Mouse (Mus musculus) E14TG2a.4 (cell line): ENCODE measurements around the gene Ankrd44.
"Not testable (repeated sequence)": the region's sequence is repeated elsewhere in the genome, so short reads cannot be mapped to it uniquely, and the experiment has no call there.

ENCODE experiments used
- H3K27me3 ChIP-seq: 2 replicates; pipeline ENCODE4 v1.6.1; 2014; ENCODE audit warnings: low read length, control low read depth; ENCODE audit not compliant: insufficient read depth
- H3K36me3 ChIP-seq: 2 replicates; pipeline ENCODE4 v1.6.1; 2014; ENCODE audit warnings: low read length, control low read depth; ENCODE audit not compliant: insufficient read depth
- H3K4me1 ChIP-seq: replicated peaks from 2 replicates; pipeline ENCODE4 v1.6.1; 2014; ENCODE audit warnings: low read depth, low read length, control low read depth
- H3K4me3 ChIP-seq: replicated peaks from 2 replicates; pipeline ENCODE4 v1.5.1; 2014; ENCODE audit warnings: mild to moderate bottlenecking, low read length
- H3K9me3 ChIP-seq: 2 replicates; pipeline ENCODE4 v1.6.1; 2014; ENCODE audit warnings: low read length, control low read depth
- CTCF ChIP-seq: conservative IDR thresholded peaks from 2 replicates; pipeline ENCODE4 v1.5.1; 2014; ENCODE audit warnings: low read length
- NANOG ChIP-seq: IDR thresholded peaks from 2 replicates; pipeline ENCODE4 v1.6.1; 2014; ENCODE audit warnings: borderline replicate concordance, low read length, mixed read lengths
- POU5F1 ChIP-seq: IDR thresholded peaks from 2 replicates; pipeline ENCODE4 v1.6.1; 2014; ENCODE audit warnings: low read length, borderline replicate concordance

Gene Ankrd44

DNA sequence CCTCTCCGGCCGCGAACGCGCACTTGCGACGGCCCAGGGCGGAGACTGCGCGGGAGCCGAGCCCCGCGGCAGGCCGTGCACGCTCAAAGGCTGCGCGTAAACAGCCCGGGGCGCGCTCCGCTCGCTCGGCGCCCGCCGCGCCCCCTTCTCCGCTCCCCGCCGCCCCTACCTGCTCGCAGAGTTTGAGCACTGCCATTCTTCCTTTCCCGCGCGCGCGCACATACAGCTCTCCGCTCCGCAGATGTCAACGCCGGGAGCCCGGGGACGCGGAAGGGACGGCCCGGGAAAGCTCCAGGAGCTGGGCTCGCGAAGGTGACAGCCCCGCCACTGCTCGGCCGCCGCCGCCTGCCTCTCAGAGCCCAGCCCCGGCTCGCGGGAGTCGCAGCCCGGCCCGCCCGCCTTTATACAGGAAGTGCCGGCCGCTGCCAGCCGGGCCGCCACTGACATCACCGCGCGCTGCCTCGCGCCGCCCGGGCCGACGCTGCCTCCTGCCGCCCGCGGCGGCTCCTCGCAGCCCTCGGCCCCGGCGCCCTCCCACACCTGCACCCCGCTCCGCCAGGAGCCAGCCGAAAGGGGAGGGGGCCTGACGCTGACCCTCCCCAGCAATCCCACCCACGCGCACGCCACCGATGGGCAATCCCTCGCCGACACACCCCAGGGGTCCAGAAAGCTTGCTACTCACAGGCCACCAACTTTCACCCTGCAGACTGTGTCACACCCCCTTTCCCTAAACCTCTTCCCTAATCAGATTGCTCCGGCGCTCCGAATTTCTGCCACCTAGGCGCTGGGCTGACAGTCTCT is at the start of gene Ankrd44:
Ankrd44 (minus strand) TSS at position 417 of the 801 bp plus-strand sequence.
- no peak for TF ChIP-seq POU5F1
- no peak for TF ChIP-seq CTCF
- no peak for TF ChIP-seq NANOG
- peaks cover 53% of the 10 kb centered on the region for H3K4me1 ChIP-seq
- H3K9me3 ChIP-seq, result no peaks in the 10 kb centered on the region
- peaks cover 56% of the 10 kb centered on the region for H3K27me3 ChIP-seq
- no peaks in the 10 kb centered on the region for H3K36me3 ChIP-seq
- peak within 1 kb of the TSS; percentile 90 for H3K4me3 ChIP-seq

DNA sequence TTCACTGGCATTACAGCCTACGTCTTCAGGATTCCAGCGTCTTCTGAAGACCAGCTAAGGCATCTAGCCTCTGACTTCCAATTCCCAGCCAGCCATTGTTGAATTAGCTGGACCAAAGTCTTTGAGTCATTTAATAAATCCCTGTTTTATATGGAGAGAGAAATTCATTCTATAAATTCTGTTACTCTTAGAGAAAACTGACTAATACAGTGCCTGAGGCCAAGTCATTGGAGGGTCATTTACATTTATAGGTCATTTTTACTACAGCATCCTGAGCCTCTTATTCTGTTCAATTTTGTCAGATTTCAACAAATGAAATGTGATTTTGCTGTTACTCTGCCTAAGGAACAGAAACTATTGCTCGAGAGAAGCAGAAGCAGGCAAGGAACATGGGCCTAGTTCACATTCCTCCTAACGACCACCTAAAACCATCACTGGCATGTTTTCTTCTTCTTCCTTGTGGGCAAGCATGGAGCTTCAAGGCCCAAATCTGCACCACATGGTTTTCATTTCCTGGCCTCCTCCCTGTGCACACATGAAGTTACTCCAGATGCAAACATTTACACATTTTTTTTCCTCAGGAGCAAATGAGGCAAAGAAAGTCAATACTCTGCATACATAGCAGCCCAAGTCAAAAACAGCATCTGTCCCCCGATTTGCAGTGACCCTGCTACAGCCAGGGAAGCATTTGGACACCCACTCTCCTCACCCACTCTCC is 45.7 kb upstream of the Ankrd44 start:
- no peak overlapping the region for H3K4me3 ChIP-seq
- H3K36me3 ChIP-seq, result no peaks in the 10 kb centered on the region
- H3K27me3 ChIP-seq, result no peaks in the 10 kb centered on the region
- TF ChIP-seq POU5F1 (no peak), CTCF (no peak), NANOG (no peak)
- no peaks in the 10 kb centered on the region for H3K4me1 ChIP-seq
- H3K9me3 ChIP-seq, result peaks cover 9% of the 10 kb centered on the region

DNA sequence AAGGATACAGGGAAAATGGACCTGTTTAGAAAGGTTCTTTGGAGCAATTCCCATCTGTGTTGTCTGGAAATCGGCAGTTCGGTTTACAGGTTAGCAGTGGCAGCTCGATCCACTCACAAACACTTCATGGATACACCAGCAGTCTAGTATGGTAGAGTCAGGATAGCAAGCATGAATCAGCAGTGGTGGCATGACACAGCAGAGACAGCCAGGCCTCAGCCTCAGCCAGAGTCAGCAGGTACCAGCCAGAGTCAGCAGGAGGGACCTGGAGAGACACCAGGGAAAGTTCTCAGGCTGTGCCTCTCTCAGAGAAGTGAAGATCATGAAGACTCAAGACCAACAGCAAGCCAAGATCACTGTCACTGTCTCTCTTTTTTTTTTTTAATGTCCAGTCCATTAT is 40.7 kb upstream of the Ankrd44 start:
- Histone ChIP-seq H3K4me1 (no peaks in the 10 kb centered on the region), H3K9me3 (peaks cover 9% of the 10 kb centered on the region), H3K27me3 (no peaks in the 10 kb centered on the region), H3K4me3 (no peak overlapping the region), H3K36me3 (no peaks in the 10 kb centered on the region)
- TF ChIP-seq NANOG, result no peak
- no peak for TF ChIP-seq CTCF
- TF ChIP-seq POU5F1, result no peak

DNA sequence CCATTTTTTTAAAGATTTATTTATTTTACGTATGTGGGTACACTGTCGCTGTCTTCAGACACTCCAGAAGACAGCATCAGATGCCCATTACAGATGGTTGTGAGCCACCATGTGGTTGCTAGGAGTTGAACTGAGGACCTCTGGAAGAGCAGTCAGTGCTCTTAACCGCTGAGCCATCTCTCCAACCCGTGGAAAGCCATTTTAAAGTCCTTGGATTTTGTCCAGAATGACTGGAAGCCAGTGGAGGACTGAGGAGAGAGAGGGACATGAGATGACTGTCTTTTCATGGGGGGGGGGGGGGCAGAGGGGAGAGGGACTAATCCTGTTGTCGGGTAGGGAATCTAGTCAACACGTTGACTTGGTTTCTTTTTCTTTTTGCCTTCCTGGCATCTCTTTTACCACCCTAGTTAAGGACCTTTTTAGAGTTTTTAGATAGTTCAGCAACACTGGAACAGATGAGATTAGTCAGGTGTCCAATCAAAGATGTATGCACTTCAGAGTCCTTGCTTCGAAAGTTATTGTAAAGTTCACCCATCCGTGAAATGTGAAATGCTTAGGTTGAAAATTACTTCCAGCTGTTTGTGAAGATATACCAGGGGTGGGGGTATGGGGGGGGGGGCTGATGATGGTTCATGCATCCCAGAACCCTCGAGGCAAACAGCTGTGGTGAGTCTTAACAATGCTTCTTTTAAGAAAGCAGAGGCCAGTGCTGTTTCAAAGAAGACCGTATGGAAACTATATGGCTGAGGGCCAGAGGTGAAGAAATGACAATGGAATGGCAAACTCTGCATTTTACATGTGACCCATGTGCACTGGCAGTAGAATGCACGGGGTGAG is 39.2 kb upstream of the Ankrd44 start:
- Histone ChIP-seq H3K36me3 (no peaks in the 10 kb centered on the region), H3K27me3 (no peaks in the 10 kb centered on the region), H3K4me3 (no peak overlapping the region), H3K9me3 (peaks cover 9% of the 10 kb centered on the region), H3K4me1 (no peaks in the 10 kb centered on the region)
- TF ChIP-seq CTCF (no peak), NANOG (no peak), POU5F1 (no peak)

DNA sequence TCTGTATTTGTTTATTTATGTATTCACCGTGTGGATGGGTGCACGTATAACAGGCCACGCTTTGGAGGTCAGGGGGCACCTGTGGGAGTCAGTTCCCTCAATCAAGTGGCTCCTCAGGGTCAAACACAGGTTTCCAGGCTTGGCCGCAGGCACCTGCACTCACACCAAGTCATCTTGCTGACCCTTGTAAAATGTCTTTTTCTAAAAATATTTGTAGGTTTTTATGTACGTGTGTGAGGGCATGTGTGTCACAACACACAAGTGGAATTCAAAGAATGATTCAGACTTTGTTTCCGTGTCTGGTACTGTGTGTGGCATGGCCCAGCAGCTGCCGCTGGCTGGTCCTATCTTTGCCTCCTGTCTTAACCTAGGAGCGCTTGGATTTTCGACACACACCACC is 35.5 kb upstream of the Ankrd44 start:
- H3K4me3 ChIP-seq, result no peak overlapping the region
- no peaks in the 10 kb centered on the region for H3K4me1 ChIP-seq
- no peaks in the 10 kb centered on the region for H3K9me3 ChIP-seq
- no peaks in the 10 kb centered on the region for H3K36me3 ChIP-seq
- TF ChIP-seq POU5F1 (no peak), NANOG (no peak), CTCF (no peak)
- no peaks in the 10 kb centered on the region for H3K27me3 ChIP-seq

DNA sequence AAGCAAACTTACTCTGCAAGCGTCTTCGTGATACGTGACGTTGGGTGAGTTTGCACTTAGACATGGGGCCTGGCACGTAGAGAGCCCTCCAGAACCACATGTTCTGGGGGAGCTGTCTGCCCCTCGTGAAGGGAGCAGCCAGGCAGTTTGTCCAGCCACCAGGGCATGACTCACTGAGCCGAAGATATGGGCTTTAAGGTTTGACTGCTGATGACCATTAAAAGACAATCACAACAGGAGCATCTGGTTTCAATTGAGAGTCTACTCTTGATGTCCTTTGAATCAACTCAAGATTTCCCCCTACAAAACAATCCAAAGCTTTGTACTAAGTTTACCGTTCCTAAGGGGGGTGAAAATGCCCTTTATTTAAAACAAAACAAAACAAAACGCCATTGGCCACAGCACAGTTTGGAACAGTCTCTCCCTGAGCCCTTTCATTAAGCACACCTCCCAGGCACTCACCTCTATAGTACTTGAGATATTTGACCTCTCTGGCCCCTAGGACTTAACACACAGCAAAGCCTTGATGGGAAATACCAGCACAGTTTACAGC is 34.5 kb upstream of the Ankrd44 start:
- no peaks in the 10 kb centered on the region for H3K36me3 ChIP-seq
- no peak for TF ChIP-seq POU5F1
- no peak for TF ChIP-seq NANOG
- TF ChIP-seq CTCF, result no peak
- no peaks in the 10 kb centered on the region for H3K4me1 ChIP-seq
- no peak overlapping the region for H3K4me3 ChIP-seq
- H3K27me3 ChIP-seq, result no peaks in the 10 kb centered on the region
- H3K9me3 ChIP-seq, result no peaks in the 10 kb centered on the region

DNA sequence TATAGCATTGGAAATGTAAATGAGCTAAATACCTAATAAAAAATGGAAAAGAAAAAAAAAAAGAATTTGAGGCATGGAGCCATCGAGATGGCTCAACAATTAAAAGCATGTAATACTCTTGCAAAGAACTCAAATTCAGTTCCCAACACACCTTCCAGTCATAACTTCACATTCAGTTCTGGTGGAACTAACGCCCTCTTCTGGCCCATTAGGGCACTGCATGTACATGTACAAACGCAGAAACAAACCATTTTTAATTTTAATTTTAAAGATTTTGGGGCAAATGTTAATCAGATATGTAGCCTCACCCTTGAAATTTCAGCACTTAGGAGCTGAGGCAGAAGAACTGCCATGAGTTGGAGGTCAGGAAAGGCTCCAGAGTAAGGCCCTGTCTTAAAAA is 32.3 kb upstream of the Ankrd44 start:
- Histone ChIP-seq H3K27me3 (no peaks in the 10 kb centered on the region), H3K36me3 (no peaks in the 10 kb centered on the region), H3K4me3 (no peak overlapping the region), H3K9me3 (no peaks in the 10 kb centered on the region), H3K4me1 (no peaks in the 10 kb centered on the region)
- TF ChIP-seq POU5F1, result no peak
- peak; percentile 75 for TF ChIP-seq CTCF

DNA sequence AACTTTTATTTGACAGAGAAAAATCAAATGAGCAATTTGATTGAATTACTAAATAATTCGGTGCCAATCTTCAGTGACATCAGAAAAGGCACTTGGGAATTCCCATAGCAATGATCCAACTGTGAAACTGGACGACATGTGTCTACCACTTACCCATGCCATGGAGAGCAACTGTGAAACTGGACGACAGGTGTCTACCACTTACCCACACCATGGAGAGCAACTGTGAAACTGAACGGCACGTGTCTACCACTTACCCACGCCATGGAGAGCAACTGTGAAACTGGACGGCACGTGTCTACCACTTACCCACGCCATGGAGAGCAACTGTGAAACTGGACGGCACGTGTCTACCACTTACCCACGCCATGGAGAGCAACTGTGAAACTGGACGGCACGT is 30.8 kb upstream of the Ankrd44 start:
- H3K9me3 ChIP-seq, result not testable (repeated sequence)

DNA sequence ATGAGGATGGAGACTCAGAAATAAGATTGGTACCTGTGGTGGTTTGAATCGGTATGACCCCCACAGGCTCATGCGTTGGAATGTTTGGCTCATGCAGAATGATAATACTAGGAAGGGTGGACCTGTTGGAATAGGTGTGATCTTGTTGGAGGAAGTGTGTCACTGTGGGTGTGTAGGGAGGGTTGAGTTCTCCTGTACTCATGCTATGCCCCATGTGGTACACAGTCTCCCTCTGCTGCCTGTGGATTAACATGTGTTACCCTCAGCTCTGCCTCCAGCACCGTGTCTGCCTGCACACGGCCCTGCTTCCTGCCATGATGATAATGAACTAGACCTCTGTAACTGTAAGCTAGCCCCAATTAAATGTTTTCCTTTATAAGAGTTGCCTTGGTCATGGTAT is 28.7 kb upstream of the Ankrd44 start:
- Histone ChIP-seq H3K27me3 (no peaks in the 10 kb centered on the region), H3K4me3 (no peak overlapping the region), H3K36me3 (no peaks in the 10 kb centered on the region), H3K4me1 (peaks cover 6% of the 10 kb centered on the region), H3K9me3 (no peaks in the 10 kb centered on the region)
- TF ChIP-seq CTCF, result no peak
- no peak for TF ChIP-seq POU5F1
- TF ChIP-seq NANOG, result no peak

More for the DNA sequence above, 30.8 kb upstream of the Ankrd44 start:
- not testable (repeated sequence) for H3K36me3 ChIP-seq, H3K27me3 ChIP-seq, H3K4me1 ChIP-seq, H3K4me3 ChIP-seq
